Mouse (Mus musculus) liver, embryonic 14.5 days (tissue): ENCODE measurements around the gene Itga6. TPM values are rescaled to one million over a fixed set of nuclear protein-coding genes. Genes with fewer than 3 reads are reported as not detected.

Source experiments
- ATAC-seq: fragments of 200-750 bp; cut with Nextera tagmentation; 2 replicates; pipeline ENCODE4 v1.8.0; 2017; ENCODE audit warnings: moderate number of reproducible peaks, mild to moderate bottlenecking, moderate library complexity; ENCODE audit not compliant: insufficient read depth
- DNase-seq, 3 experiments: peaks; one replicate each; pipeline ENCODE4 v3.0.0-alpha.2; 2012 to 2013; ENCODE audit warnings: low read depth in 3 of 3, low spot score in 3 of 3
- H3K27ac ChIP-seq: fragments of 300-500 bp; sonication (generic); 2 replicates; pipeline ENCODE4 v1.5.1; 2014; ENCODE audit warnings: moderate library complexity, mild to moderate bottlenecking, control low read depth, inconsistent platforms
- H3K27me3 ChIP-seq: fragments of 300-500 bp; sonication (generic); 2 replicates; pipeline ENCODE4 v1.6.1; 2014; ENCODE audit warnings: mild to moderate bottlenecking, low read length, moderate library complexity; ENCODE audit not compliant: control insufficient read depth, insufficient read depth
- H3K36me3 ChIP-seq: fragments of 300-500 bp; sonication (generic); replicated peaks from 2 replicates; pipeline ENCODE4 v1.6.1; 2014; ENCODE audit warnings: low read depth; ENCODE audit not compliant: control insufficient read depth, insufficient read depth
- H3K4me1 ChIP-seq, 2 experiments: fragments of 200-500 bp in 1 of 2; fragments of 300-500 bp in 1 of 2; sonication (generic) in 1 of 2; replicated peaks; 2 replicates each; pipeline ENCODE4 v1.6.1; 2012 to 2014; ENCODE audit warnings: antibody characterized with exemption in 1 of 2, inconsistent platforms in 1 of 2, low read length in 1 of 2; ENCODE audit not compliant: control insufficient read depth in 2 of 2, insufficient read depth in 2 of 2
- H3K4me2 ChIP-seq: fragments of 300-500 bp; sonication (generic); 2 replicates; pipeline ENCODE4 v1.6.1; 2014; ENCODE audit warnings: low read depth, mild to moderate bottlenecking, control low read depth, moderate library complexity
- H3K4me3 ChIP-seq, 2 experiments: fragments of 200-500 bp in 1 of 2; fragments of 300-500 bp in 1 of 2; sonication (generic) in 1 of 2; 2 replicates each; pipeline ENCODE4 v1.5.1; 2012 to 2014; ENCODE audit warnings: low read depth in 2 of 2, low read length in 2 of 2, mild to moderate bottlenecking in 2 of 2, control low read depth in 1 of 2, inconsistent platforms in 1 of 2, moderate library complexity in 1 of 2; ENCODE audit not compliant: insufficient read depth in 1 of 2
- H3K9ac ChIP-seq: fragments of 300-500 bp; sonication (generic); replicated peaks from 2 replicates; pipeline ENCODE4 v1.6.1; 2014; ENCODE audit warnings: mild to moderate bottlenecking, control low read depth, moderate library complexity
- H3K9me3 ChIP-seq: fragments of 300-500 bp; sonication (generic); 2 replicates; pipeline ENCODE4 v1.6.1; 2016; ENCODE audit warnings: low read length, mixed read lengths; ENCODE audit not compliant: control insufficient read depth
- CTCF ChIP-seq: IDR thresholded peaks from 2 replicates; pipeline ENCODE4 v1.5.1; 2016; ENCODE audit warnings: antibody characterized with exemption, low read depth, control low read depth
- EP300 ChIP-seq: IDR thresholded peaks from 2 replicates; pipeline ENCODE4 v1.6.1; 2016; ENCODE audit warnings: antibody characterized with exemption, low read depth
- WGBS: fragments of 180-500 bp; shearing (Covaris S2); extraction: QIAGEN DNeasy Blood & Tissue Kit; methylation state at CpG from one replicate; pipeline ENCODE4 v1.1.7; 2014; ENCODE audit not compliant: insufficient replicate concordance; 5-methylcytosine and 5-hydroxymethylcytosine counted together
- polyA plus RNA-seq, 2 experiments: library from polyadenylated mRNA; depleted of rRNA in 1 of 2; stranded (reverse) in 1 of 2; unstranded in 1 of 2; fragments of >200 nt; fragmentation: Nextera tagmentation in 1 of 2; extraction: Ambion mirVana in 1 of 2; gene quantifications; 2 replicates each; pipeline versions ENCODE4 v1.2.1 to v1.2.3; 2012 to 2014

Itga6 gene
- polyA plus RNA-seq, 2 experiments: 5.5 to 6.2 TPM

DNA sequence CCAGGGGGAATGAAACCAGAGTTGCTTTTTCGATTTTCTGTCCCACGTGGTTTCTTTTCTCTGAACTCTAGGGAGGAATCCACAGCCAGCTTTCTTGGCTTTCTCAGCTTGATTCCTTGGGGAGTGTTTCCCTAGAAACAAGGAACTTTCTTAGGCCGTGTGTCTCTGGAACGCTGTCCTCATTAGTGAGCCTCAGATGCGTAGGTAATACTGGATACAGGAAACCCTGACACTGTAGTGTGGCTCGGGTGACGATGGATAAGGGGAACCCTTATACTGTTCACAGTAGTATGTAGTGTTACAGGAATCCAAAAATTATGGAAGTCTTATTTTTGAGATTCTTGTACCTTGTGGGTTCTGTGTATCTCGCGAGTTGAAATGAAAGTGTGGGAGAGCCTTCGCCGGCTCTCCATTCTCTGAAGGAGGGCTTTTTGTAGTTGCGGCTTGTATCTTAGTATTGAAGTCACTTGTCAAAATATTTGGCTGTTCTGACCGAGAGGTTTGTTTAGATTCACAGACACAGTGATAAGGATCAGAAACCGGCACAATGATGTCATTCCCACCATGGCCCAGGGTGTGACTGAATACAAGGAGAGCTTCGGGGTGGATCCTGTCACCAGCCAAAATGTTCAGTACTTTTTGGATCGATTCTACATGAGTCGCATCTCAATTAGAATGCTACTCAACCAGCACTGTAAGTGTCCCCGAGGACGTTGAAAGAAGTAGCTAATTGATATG, 137.7 kb downstream of the Itga6 start:
- Histone ChIP-seq H3K4me3 (no peak overlapping the region), H3K27me3 (no peaks in the 10 kb centered on the region), H3K4me1 (peaks cover 6 to 12% of the 10 kb centered on the region in 2 experiments), H3K9me3 (no peaks in the 10 kb centered on the region), H3K27ac (no peak overlapping the region), H3K9ac (no peak overlapping the region), H3K4me2 (no peak overlapping the region), H3K36me3 (peaks cover 40% of the 10 kb centered on the region)
- no peak for TF ChIP-seq EP300
- no peak for TF ChIP-seq CTCF
- WGBS: 83% methylated on average over 19 of the region's 19 CpGs
- DNase-seq (no peak), ATAC-seq (no peak)

DNA sequence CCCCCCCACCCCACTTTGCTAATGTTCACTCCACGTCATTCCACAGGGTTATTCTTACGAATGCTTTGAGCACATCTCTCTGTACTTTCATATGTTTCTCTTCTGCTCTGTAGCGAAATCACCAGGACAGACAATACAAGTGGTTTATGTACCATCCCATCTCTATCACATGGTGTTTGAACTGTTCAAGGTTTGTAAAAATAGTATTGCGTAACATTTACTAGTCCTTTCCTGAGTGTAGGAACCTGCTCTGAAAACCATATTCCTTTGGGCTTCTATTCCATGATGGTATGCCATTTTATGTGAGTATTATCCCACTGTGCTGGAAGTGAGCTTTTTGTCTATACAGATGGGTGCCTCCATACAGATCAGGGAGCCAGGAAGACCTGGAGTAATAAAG, 141.9 kb downstream of the Itga6 start:
- Histone ChIP-seq H3K4me1 (no peaks in the 10 kb centered on the region), H3K27ac (no peak overlapping the region), H3K4me2 (no peak overlapping the region), H3K27me3 (no peaks in the 10 kb centered on the region), H3K36me3 (peaks cover 48% of the 10 kb centered on the region), H3K9me3 (no peaks in the 10 kb centered on the region), H3K4me3 (no peak overlapping the region), H3K9ac (no peak overlapping the region)
- ATAC-seq (no peak), DNase-seq (no peak)
- TF ChIP-seq EP300 (no peak), CTCF (no peak)
- 82% methylated on average over 4 of the region's 4 CpGs for WGBS

DNA sequence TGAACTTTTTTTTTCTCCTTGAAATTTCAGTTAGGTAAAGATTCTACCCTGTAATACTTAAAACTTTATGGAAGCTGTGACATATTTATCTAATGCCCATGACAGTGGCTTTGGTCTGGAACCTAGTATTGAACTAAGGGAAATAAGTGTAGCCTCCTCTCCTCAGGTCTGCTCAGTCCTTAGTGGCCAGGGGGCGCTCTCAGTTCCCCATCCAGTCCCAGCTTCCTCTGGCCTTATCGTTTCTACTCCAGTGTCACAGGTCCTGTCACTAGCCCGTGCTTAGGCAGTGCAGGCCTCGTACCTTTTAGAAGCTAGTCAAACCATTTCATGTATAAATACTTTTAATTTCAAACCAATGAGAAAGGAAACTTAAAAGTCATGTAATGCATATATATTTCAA, 143.0 kb downstream of the Itga6 start:
- Histone ChIP-seq H3K9ac (no peak overlapping the region), H3K27me3 (no peaks in the 10 kb centered on the region), H3K4me3 (no peak overlapping the region), H3K4me2 (no peak overlapping the region), H3K27ac (no peak overlapping the region), H3K36me3 (peaks cover 55% of the 10 kb centered on the region), H3K9me3 (no peaks in the 10 kb centered on the region), H3K4me1 (no peaks in the 10 kb centered on the region)
- DNase-seq (no peak), ATAC-seq (no peak)
- TF ChIP-seq EP300 (no peak), CTCF (peak; percentile 53)
- WGBS: 53% methylated on average over 4 of the region's 4 CpGs

- 78% methylated on average over 2 of the region's 2 CpGs for WGBS
- ATAC-seq: no peak
- no peak overlapping the region for H3K27ac ChIP-seq
- H3K4me2 ChIP-seq: no peak overlapping the region
- no peak overlapping the region for H3K4me3 ChIP-seq
- no peaks in the 10 kb centered on the region for H3K27me3 ChIP-seq
- H3K9me3 ChIP-seq: no peaks in the 10 kb centered on the region
- no peak overlapping the region for H3K9ac ChIP-seq
- H3K4me1 ChIP-seq: no peaks in the 10 kb centered on the region
- TF ChIP-seq EP300 (no peak), CTCF (no peak)
- DNase-seq: no peak
- H3K36me3 ChIP-seq: peaks cover 38% of the 10 kb centered on the region
Measured at GRCm38 (mm10) chr2:71891536-71891935, 146.1 kb downstream of the Itga6 start.

DNA sequence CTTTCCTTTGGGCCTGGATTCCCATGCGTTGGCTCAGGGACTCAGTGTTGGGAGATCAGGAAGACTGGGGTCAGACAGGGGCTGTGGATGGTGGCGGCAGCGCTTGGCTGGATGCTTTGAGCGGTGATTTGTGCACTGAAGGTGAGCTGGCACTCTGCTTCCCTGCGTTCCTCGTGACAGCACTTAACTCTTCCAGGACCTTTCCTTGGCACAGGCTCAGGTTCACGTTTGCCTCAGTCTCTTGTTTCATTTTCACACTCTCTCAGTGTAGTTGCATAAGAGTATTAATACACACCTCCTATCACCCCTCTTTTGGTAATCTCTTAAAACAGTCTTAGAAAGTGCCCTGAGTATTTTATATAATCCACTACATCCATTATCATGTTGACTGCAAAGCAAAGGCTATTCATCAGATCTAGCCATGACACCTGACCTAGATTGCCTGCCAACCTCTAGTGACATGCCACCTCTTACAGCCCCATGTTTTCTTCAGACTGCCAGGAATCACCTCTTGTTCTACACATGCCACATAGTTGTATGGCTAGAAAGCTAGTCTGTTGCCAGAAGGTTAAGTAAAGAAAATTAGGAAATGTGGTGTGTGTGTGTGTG, 147.4 kb downstream of the Itga6 start:
- Histone ChIP-seq H3K4me2 (no peak overlapping the region), H3K9me3 (no peaks in the 10 kb centered on the region), H3K27ac (no peak overlapping the region), H3K27me3 (no peaks in the 10 kb centered on the region), H3K4me3 (no peak overlapping the region), H3K36me3 (peaks cover 33% of the 10 kb centered on the region), H3K9ac (no peak overlapping the region), H3K4me1 (no peaks in the 10 kb centered on the region)
- TF ChIP-seq CTCF (no peak), EP300 (no peak)
- DNase-seq: no peak
- WGBS: 88% methylated on average over 7 of the region's 7 CpGs
- no peak for ATAC-seq
